Mouse (Mus musculus) midbrain, embryonic 13.5 days (tissue): ENCODE data around the gene Ehbp1l1. TPM values are rescaled to one million over a fixed set of nuclear protein-coding genes. Genes with fewer than 3 reads are reported as not detected.

Experiments
- ATAC-seq: fragments of 200-750 bp; cut with Nextera tagmentation; 2 replicates; pipeline ENCODE4 v1.8.0; 2017; ENCODE audit warnings: mild to moderate bottlenecking, moderate TSS enrichment, moderate library complexity
- H3K27ac ChIP-seq: fragments of 300-500 bp; sonication (generic); 2 replicates; pipeline ENCODE4 v1.5.1; 2015; ENCODE audit warnings: inconsistent platforms, mild to moderate bottlenecking, moderate library complexity
- H3K27me3 ChIP-seq: fragments of 300-500 bp; sonication (generic); 2 replicates; pipeline ENCODE4 v1.6.1; 2015; ENCODE audit warnings: mild to moderate bottlenecking, inconsistent platforms
- H3K36me3 ChIP-seq: fragments of 300-500 bp; sonication (generic); 2 replicates; pipeline ENCODE4 v1.6.1; 2015; ENCODE audit warnings: mild to moderate bottlenecking, inconsistent platforms
- H3K4me1 ChIP-seq: fragments of 300-500 bp; sonication (generic); replicated peaks from 2 replicates; pipeline ENCODE4 v1.6.1; 2015; ENCODE audit warnings: inconsistent platforms
- H3K4me2 ChIP-seq: fragments of 300-500 bp; sonication (generic); replicated peaks from 2 replicates; pipeline ENCODE4 v1.6.1; 2015; ENCODE audit warnings: moderate library complexity, mild to moderate bottlenecking, inconsistent platforms
- H3K4me3 ChIP-seq: fragments of 300-500 bp; sonication (generic); replicated peaks from 2 replicates; pipeline ENCODE4 v1.5.1; 2015; ENCODE audit warnings: mild to moderate bottlenecking, inconsistent platforms
- H3K9ac ChIP-seq: fragments of 300-500 bp; sonication (generic); replicated peaks from 2 replicates; pipeline ENCODE4 v1.6.1; 2015; ENCODE audit warnings: mild to moderate bottlenecking, inconsistent platforms
- H3K9me3 ChIP-seq: fragments of 300-500 bp; sonication (generic); 2 replicates; pipeline ENCODE4 v1.6.1; 2016; ENCODE audit warnings: mild to moderate bottlenecking, inconsistent platforms
- WGBS: fragments of 180-500 bp; shearing (Covaris S2); methylation state at CpG from one replicate; pipeline ENCODE4 v1.1.7; 2015; 5-methylcytosine and 5-hydroxymethylcytosine counted together
- polyA plus RNA-seq: library from polyadenylated mRNA; unstranded; fragments of >200 nt; fragmentation: Nextera tagmentation; extraction: Ambion mirVana; gene quantifications from 2 replicates; pipeline ENCODE4 v1.2.1, GENCODE M21; 2015

Ehbp1l1 gene
- polyA plus RNA-seq, 1 experiment from 2014 or later: 10.5 TPM

- H3K4me1 ChIP-seq: peaks cover 30% of the 10 kb centered on the region
- no peaks in the 10 kb centered on the region for H3K27me3 ChIP-seq
- H3K9me3 ChIP-seq: no peaks in the 10 kb centered on the region
- peak overlapping the region; percentile 50 for H3K4me2 ChIP-seq
- WGBS: 15% methylated on average over 43 of the region's 43 CpGs
- peak overlapping the region; percentile 25 for H3K27ac ChIP-seq
- peak overlapping the region; percentile 29 for H3K4me3 ChIP-seq
- peak overlapping the region; percentile 60 for H3K9ac ChIP-seq
- peaks cover 58% of the 10 kb centered on the region for H3K36me3 ChIP-seq
- peak; percentile 83 for ATAC-seq
These were observed 10.1 kb downstream of the Ehbp1l1 start for GRCm38 (mm10) chr19:5715793-5716688.

- Histone ChIP-seq H3K9ac (no peak overlapping the region; the same call in 1 of the 2 replicates), H3K27me3 (no peaks in the 10 kb centered on the region), H3K4me2 (no peak overlapping the region), H3K9me3 (no peaks in the 10 kb centered on the region), H3K4me1 (peaks cover 30% of the 10 kb centered on the region), H3K36me3 (peaks cover 56% of the 10 kb centered on the region), H3K27ac (no peak overlapping the region), H3K4me3 (no peak overlapping the region)
- ATAC-seq: no peak
- WGBS: 9% methylated on average over 2 of the region's 2 CpGs
These were observed 12.4 kb downstream of the Ehbp1l1 start for GRCm38 (mm10) chr19:5713730-5714129.

- H3K9ac ChIP-seq: no peak overlapping the region; the same call in 1 of the 2 replicates
- no peak for ATAC-seq
- H3K27ac ChIP-seq: no peak overlapping the region
- peaks cover 30% of the 10 kb centered on the region for H3K4me1 ChIP-seq
- no peaks in the 10 kb centered on the region for H3K27me3 ChIP-seq
- no peaks in the 10 kb centered on the region for H3K9me3 ChIP-seq
- peaks cover 56% of the 10 kb centered on the region for H3K36me3 ChIP-seq
- no peak overlapping the region for H3K4me2 ChIP-seq
- 78% methylated on average over 5 of the region's 5 CpGs for WGBS
- H3K4me3 ChIP-seq: no peak overlapping the region
These were observed 12.9 kb downstream of the Ehbp1l1 start for GRCm38 (mm10) chr19:5713255-5713654.

GRCm38 (mm10) chr19:5711907-5712460 is 14.1 kb downstream of the Ehbp1l1 start:
- Histone ChIP-seq H3K36me3 (peaks cover 62% of the 10 kb centered on the region), H3K27ac (no peak overlapping the region), H3K27me3 (no peaks in the 10 kb centered on the region), H3K4me2 (no peak overlapping the region), H3K9ac (no peak overlapping the region), H3K4me3 (no peak overlapping the region), H3K4me1 (peaks cover 24% of the 10 kb centered on the region), H3K9me3 (no peaks in the 10 kb centered on the region)
- WGBS: 92% methylated on average over 14 of the region's 14 CpGs
- no peak for ATAC-seq

GRCm38 (mm10) chr19:5711218-5711617 is 14.9 kb downstream of the Ehbp1l1 start:
- WGBS: 7% methylated on average over 3 of the region's 3 CpGs
- H3K36me3 ChIP-seq: peaks cover 69% of the 10 kb centered on the region

GRCm38 (mm10) chr19:5710581-5710980 is 15.5 kb downstream of the Ehbp1l1 start:
- peaks cover 72% of the 10 kb centered on the region for H3K36me3 ChIP-seq
- ATAC-seq: no peak
- H3K9me3 ChIP-seq: no peaks in the 10 kb centered on the region
- no peak overlapping the region for H3K4me3 ChIP-seq
- no peak overlapping the region for H3K27ac ChIP-seq
- no peak overlapping the region for H3K9ac ChIP-seq
- H3K4me2 ChIP-seq: no peak overlapping the region
- H3K27me3 ChIP-seq: no peaks in the 10 kb centered on the region
- H3K4me1 ChIP-seq: peaks cover 10% of the 10 kb centered on the region
- WGBS: 76% methylated on average over 8 of the region's 8 CpGs

More at GRCm38 (mm10) chr19:5711218-5711617, 14.9 kb downstream of the Ehbp1l1 start:
- no peaks in the 10 kb centered on the region for H3K27me3 ChIP-seq
- H3K9me3 ChIP-seq: no peaks in the 10 kb centered on the region
- H3K9ac ChIP-seq: no peak overlapping the region
- no peak overlapping the region for H3K4me3 ChIP-seq
- H3K4me2 ChIP-seq: no peak overlapping the region
- peaks cover 17% of the 10 kb centered on the region for H3K4me1 ChIP-seq
- no peak for ATAC-seq
- H3K27ac ChIP-seq: no peak overlapping the region

GRCm38 (mm10) chr19:5710068-5710467 is 16.0 kb downstream of the Ehbp1l1 start:
- Histone ChIP-seq H3K4me1 (peaks cover 6% of the 10 kb centered on the region; the same call in 1 of the 2 replicates), H3K36me3 (peaks cover 72% of the 10 kb centered on the region), H3K27ac (no peak overlapping the region), H3K9me3 (no peaks in the 10 kb centered on the region), H3K4me3 (no peak overlapping the region), H3K4me2 (no peak overlapping the region), H3K27me3 (no peaks in the 10 kb centered on the region), H3K9ac (no peak overlapping the region)
- 93% methylated on average over 6 of the region's 6 CpGs for WGBS
- ATAC-seq: no peak

- no peaks in the 10 kb centered on the region for H3K4me1 ChIP-seq
- peaks cover 77% of the 10 kb centered on the region for H3K36me3 ChIP-seq
- no peak for ATAC-seq
- H3K27ac ChIP-seq: no peak overlapping the region
- no peak overlapping the region for H3K4me2 ChIP-seq
- 0 out of 2 replicates have a peak overlapping the region, but pooled peaks have one; percentile 0 for H3K9ac ChIP-seq
- H3K4me3 ChIP-seq: no peak overlapping the region
- no peaks in the 10 kb centered on the region for H3K9me3 ChIP-seq
- H3K27me3 ChIP-seq: no peaks in the 10 kb centered on the region
- WGBS: 45% methylated on average over 10 of the region's 10 CpGs
These were observed 21.1 kb downstream of the Ehbp1l1 start for GRCm38 (mm10) chr19:5704801-5705571.

GRCm38 (mm10) chr19:5704163-5704800 is 21.8 kb downstream of the Ehbp1l1 start, which contains the start of gene Kcnk7:
TSS of gene Kcnk7 (plus strand) at chr19:5704367.
- Histone ChIP-seq H3K9me3 (no peaks in the 10 kb centered on the region), H3K36me3 (peaks cover 78% of the 10 kb centered on the region), H3K27me3 (no peaks in the 10 kb centered on the region), H3K4me3 (no peak within 1 kb of the TSS), H3K9ac (no peak within 1 kb of the TSS), H3K27ac (no peak within 1 kb of the TSS), H3K4me1 (no peaks in the 10 kb centered on the region), H3K4me2 (no peak within 1 kb of the TSS)
- 0 out of 2 replicates have a peak, but pooled peaks have one; percentile 28 for ATAC-seq
- 79% methylated on average over 17 of the region's 17 CpGs for WGBS

- peak; percentile 62 for ATAC-seq
- Histone ChIP-seq H3K9me3 (no peaks in the 10 kb centered on the region), H3K4me2 (peak overlapping the region; percentile 59), H3K9ac (peak overlapping the region; percentile 63), H3K27me3 (peaks cover 10% of the 10 kb centered on the region), H3K4me1 (peaks cover 36% of the 10 kb centered on the region), H3K4me3 (peak overlapping the region; percentile 37), H3K27ac (no peak overlapping the region), H3K36me3 (peaks cover 75% of the 10 kb centered on the region)
- WGBS: 7% methylated on average over 41 of the region's 41 CpGs
These were observed 30.2 kb downstream of the Ehbp1l1 start for GRCm38 (mm10) chr19:5695849-5696462.

- no peak for ATAC-seq
- Histone ChIP-seq H3K4me2 (no peak overlapping the region), H3K9ac (0 out of 2 replicates have a peak overlapping the region, but pooled peaks have one; percentile 0), H3K9me3 (no peaks in the 10 kb centered on the region), H3K4me1 (peaks cover 53% of the 10 kb centered on the region), H3K27ac (no peak overlapping the region), H3K4me3 (no peak overlapping the region), H3K36me3 (peaks cover 60% of the 10 kb centered on the region), H3K27me3 (peaks cover 10% of the 10 kb centered on the region)
- WGBS: 87% methylated on average over 6 of the region's 6 CpGs
These were observed 32.3 kb downstream of the Ehbp1l1 start for GRCm38 (mm10) chr19:5693801-5694200.
